Mouse (Mus musculus): ENCODE results near the gene Praf2.

The Praf2 gene

DNA sequence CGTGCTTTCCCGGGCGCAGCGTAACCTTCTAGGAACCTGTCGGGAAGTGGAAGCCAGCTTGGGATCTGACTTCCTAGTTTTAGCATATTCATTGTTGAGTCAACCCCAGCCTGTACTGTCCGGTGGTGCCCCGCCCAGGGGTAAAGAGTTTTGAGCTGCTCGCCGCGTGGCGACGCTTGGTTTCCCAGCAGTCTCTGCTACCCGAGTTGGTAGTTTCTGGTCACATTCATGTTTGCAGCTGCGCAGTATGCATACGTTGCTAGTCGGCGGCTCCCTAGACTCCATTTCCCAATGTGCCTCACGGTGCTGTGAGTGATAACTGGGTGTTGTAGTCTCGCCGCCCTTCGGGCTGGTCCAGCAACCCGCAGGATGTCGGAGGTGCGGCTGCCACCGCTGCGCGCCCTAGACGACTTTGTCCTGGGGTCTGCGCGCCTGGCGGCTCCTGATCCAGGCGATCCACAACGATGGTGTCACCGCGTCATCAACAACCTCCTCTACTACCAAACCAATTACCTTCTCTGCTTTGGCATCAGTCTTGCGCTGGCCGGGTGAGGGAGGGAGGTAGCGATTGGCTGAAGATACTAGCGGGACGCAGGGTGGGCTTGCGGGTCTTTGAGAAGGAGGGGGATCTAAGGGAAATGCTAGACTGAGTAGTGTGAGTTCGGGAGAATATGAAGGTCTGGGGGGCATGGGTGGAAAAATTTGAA is at the start of gene Praf2:
TSS of gene Praf2 (plus strand) at position 225 of the 707 bp plus-strand sequence.
- POLR2A ChIA-PET, result interaction anchor here (0.6 to 9.2 kb wide), 29 partner anchors 9 to 417 kb away, joined by 3 to 61 read pairs (median 4); partner anchors contain the start of genes Otud5 (in 2 of the 4), Wdr45 (in 2 of the 4), Ccdc120 (in 1 of the 4) and Gpkow (in 1 of the 4)
- CTCF ChIA-PET, result interaction anchor here in 2 of 4 experiments (0.6 to 1.4 kb wide), 4 partner anchors 35 to 307 kb away, joined by 3 read pairs; no protein-coding TSS in a partner anchor

DNA sequence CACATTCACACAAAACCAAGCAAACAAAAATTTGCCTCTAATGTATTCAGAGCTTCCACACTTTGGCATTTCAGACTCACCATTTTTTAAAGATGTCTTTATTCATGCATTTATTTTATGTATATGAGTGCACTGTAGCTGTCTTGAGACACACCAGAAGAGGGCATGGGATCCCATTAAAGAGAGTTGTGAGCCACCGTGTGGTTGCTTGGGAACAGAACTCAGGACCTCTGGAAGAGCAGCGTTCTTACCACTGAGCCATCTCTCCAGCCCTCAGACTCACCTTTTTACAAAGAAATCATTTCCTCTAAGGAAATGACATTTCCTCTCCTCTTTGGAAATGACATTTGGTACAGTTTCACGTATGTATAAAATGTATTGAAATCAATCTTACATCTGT is 49.3 kb upstream of the Praf2 start:
- ChIA-PET POLR2A (interaction anchor here in 3 of 4 experiments (0.5 to 1.4 kb wide), 14 partner anchors 8 to 116 kb away, joined by 3 to 7 read pairs (median 3); partner anchors contain the start of genes Gpkow (in 2 of the 3) and Prickle3 (in 1 of the 3)), CTCF (interaction anchor here in 2 of 4 experiments (0.5 to 1.4 kb wide), 11 partner anchors 8 to 258 kb away, joined by 3 to 10 read pairs (median 5); partner anchors contain the start of genes Gpkow (in 1 of the 2), Plp2 (in 1 of the 2) and Wdr45 (in 1 of the 2))

DNA sequence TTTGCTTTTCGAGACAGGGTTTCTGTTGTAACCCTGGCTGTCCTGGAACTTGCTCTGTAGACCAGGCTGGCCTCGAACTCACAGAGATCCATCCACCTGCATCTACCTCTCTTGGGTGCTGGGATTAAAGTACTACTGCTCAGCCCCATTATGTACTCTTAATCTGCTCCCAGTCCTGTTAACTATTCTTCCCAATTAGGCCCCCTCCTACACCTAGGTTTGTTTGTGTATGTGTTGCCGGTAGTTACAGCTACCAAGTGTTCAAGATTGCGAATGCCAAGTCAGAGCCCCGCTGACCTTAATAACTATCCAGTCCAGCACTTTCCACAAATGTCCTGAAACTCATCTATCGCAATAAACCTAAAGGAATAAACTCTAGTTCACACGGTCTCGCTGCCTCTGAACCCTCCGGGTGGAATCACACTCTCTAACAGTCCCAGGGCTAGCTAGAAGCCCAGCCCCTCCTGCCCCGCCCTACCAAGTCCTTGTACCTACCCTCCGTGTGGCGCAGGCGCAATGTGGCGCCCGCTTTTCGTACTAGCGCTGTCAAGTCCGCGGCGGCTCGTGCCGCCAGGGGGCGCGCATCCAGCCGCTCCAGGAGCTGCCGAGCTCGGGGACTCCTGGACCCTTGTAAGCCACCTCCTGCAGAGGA is 48.7 kb upstream of the Praf2 start:
- CTCF ChIA-PET, result interaction anchor here in 3 of 4 experiments (0.5 to 1.4 kb wide), 15 partner anchors 8 to 258 kb away, joined by 3 to 10 read pairs (median 5); partner anchors contain the start of genes Gpkow (in 1 of the 3), Plp2 (in 1 of the 3) and Wdr45 (in 1 of the 3)
- POLR2A ChIA-PET, result interaction anchor here in 3 of 4 experiments (0.5 to 1.4 kb wide), 15 partner anchors 9 to 268 kb away, joined by 3 to 7 read pairs (median 3); partner anchors contain the start of genes Gpkow (in 2 of the 3), Hdac6 (in 1 of the 3) and Prickle3 (in 1 of the 3)

DNA sequence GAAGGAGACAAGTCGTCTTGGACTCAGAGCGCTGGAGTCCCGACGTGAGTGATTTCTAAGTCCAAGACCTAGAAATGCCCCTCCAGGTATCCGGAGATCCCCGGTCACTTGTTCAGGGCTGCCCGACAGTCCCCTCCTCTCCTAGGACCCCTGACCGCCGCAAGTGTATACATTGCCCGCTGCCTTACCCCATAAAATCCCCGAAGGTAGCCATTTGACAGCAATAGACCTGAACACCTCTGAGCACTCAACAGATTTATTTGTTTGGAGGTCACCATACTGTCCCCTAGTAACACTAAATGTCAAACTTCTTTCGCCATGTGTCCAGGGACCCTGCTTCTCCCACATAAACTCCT is 48.2 kb upstream of the Praf2 start:
- ChIA-PET CTCF (interaction anchor here in 3 of 4 experiments (0.6 to 1.4 kb wide), 13 partner anchors 9 to 259 kb away, joined by 3 to 10 read pairs (median 5); partner anchors contain the start of genes Gpkow (in 1 of the 3), Plp2 (in 1 of the 3) and Wdr45 (in 1 of the 3)), POLR2A (interaction anchor here in 3 of 4 experiments (0.9 to 1.4 kb wide), 12 partner anchors 9 to 268 kb away, joined by 3 to 7 read pairs (median 3); partner anchors contain the start of genes Gpkow (in 2 of the 3) and Hdac6 (in 1 of the 3))

GRCm38 (mm10) chrX:7680864-7681263 is 47.4 kb upstream of the Praf2 start, which contains the start of gene Magix:
Magix (minus strand) TSS chrX:7681251.
- POLR2A ChIA-PET, result no interaction called here
- CTCF ChIA-PET, result no interaction called here

GRCm38 (mm10) chrX:7688321-7688720 is 39.9 kb upstream of the Praf2 start:
- POLR2A ChIA-PET, result interaction anchor here in 1 of 4 experiments (1.0 kb wide), 1 partner anchor 8 kb away, joined by 3 read pairs; the partner anchor contains the start of gene Gpkow
- CTCF ChIA-PET, result no interaction called here

- POLR2A ChIA-PET, result interaction anchor here in 1 of 4 experiments (0.7 kb wide), 1 partner anchor 99 kb away, joined by 3 read pairs; no protein-coding TSS in a partner anchor
- CTCF ChIA-PET, result no interaction called here
These were observed 37.8 kb upstream of the Praf2 start for GRCm38 (mm10) chrX:7690486-7690885.

DNA sequence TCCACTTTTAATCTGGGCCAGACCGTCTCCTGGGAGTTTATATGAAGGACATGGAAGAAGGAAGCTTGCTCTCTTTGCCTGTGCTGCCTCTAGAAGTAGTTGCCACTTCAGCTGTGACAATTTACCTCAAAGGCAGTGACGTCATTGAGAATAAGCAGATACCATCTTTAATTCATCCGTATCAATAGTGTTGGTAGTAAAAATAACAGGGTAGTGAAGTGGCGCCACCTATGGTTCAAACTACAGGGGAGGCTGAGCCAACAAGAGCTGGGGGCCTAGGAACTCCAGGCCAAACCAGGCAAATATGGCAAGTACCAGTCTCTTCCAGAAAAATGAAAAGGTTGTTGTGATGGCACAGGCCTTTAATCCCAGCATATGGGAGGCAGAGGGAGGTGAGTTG is 35.4 kb upstream of the Praf2 start:
- CTCF ChIA-PET, result interaction anchor here (0.6 to 1.5 kb wide), 23 partner anchors 13 to 320 kb away, joined by 3 to 10 read pairs (median 3); partner anchors contain the start of genes Gm45208 (in 1 of the 4) and Praf2 (in 1 of the 4)
- POLR2A ChIA-PET, result interaction anchor here in 3 of 4 experiments (0.6 to 1.5 kb wide), 8 partner anchors 10 to 326 kb away, joined by 3 to 6 read pairs (median 4); partner anchors contain the start of genes Otud5 (in 1 of the 3) and Ppp1r3f (in 1 of the 3)

GRCm38 (mm10) chrX:7696520-7696919 is 31.7 kb upstream of the Praf2 start:
- ChIA-PET POLR2A (interaction anchor here (0.6 to 1.9 kb wide), 18 partner anchors 8 to 496 kb away, joined by 3 to 11 read pairs (median 3); partner anchors contain the start of genes Ccdc22 (in 1 of the 4), Foxp3 (in 1 of the 4), Plp2 (in 1 of the 4) and Ppp1r3f (in 1 of the 4)), CTCF (interaction anchor here in 1 of 4 experiments (0.9 to 1.9 kb wide), 3 partner anchors 17 to 51 kb away, joined by 3 to 5 read pairs (median 4); no protein-coding TSS in a partner anchor)

- ChIA-PET POLR2A (interaction anchor here (0.6 to 1.9 kb wide), 20 partner anchors 9 to 495 kb away, joined by 3 to 11 read pairs (median 4); partner anchors contain the start of genes Ccdc22 (in 1 of the 4), Foxp3 (in 1 of the 4), Gm45208 (in 1 of the 4) and Plp2 (in 1 of the 4)), CTCF (interaction anchor here in 1 of 4 experiments (0.9 to 1.9 kb wide), 3 partner anchors 17 to 51 kb away, joined by 3 to 5 read pairs (median 4); no protein-coding TSS in a partner anchor)
These were observed 31.3 kb upstream of the Praf2 start, which contains the start of gene Gpkow for GRCm38 (mm10) chrX:7696954-7697381. Gpkow (plus strand) TSS chrX:7697131.

DNA sequence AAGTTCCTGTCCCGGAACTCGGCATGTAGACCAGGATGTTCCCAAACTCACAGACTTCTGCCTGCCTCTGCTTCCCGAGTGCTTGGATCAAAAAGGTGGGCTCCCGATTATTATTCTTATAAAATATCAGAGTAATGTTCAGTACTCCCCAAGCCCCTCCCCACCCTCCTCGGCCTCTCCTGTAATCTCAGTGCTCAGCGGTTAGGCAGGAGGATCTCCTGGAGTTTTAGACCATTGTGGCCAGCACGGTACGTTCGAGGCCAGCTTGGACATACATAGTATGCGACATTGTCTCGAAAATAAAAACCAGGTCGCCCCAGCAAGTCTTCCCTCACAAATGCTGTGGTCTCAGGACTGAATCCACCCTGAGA is 14.5 kb upstream of the Praf2 start:
- POLR2A ChIA-PET, result interaction anchor here in 2 of 4 experiments (0.6 to 5.1 kb wide), 22 partner anchors 11 to 525 kb away, joined by 3 to 60 read pairs (median 4); partner anchors contain the start of genes Praf2 (in 2 of the 2), Ccdc120 (in 1 of the 2), Foxp3 (in 1 of the 2) and Gpkow (in 1 of the 2)
- CTCF ChIA-PET, result interaction anchor here in 1 of 4 experiments (0.5 to 2.2 kb wide), 4 partner anchors 34 to 450 kb away, joined by 3 to 8 read pairs (median 4); no protein-coding TSS in a partner anchor

DNA sequence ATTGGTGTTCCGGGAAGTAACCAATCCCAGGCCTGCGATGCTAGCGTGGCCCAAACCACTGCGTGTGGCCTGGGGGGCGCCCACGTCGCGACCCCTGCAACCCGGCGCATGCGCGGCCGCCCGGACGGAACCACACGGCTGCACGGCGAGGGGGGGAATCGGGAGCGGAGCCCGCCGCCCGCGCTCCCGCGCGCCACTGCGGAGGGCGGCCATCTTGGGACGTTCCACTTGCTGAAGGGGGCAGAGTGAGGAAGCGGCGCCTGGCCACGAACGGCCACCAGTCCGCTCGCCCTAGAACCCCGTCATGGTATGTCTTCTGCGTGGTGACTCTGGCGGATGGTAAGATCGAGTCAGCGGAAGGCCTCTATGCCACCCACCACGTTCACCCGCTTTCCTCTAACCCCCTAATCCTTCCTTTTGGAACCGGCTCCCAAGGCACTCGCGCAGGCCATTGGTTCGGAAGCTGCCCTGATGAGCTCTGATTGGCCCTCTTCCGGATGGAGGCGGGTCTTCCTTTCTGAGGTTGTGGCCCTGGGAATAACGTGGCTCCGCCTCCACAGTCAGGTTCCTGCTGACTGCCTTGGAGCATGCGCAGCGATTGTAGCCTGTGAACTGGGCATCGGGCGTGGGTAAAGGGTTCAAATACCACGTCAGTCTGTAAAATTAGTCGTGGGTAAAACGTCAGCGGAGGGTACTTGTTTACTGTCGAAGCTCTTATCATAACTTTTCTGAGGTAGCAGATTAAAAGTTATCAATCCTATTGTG is 13.9 kb upstream of the Praf2 start, which contains the start of gene Wdr45:
TSS of gene Wdr45 (plus strand) at position 199 of the 765 bp plus-strand sequence.
- CTCF ChIA-PET, result interaction anchor here in 1 of 4 experiments (0.5 to 2.2 kb wide), 4 partner anchors 35 to 449 kb away, joined by 3 to 8 read pairs (median 4); no protein-coding TSS in a partner anchor
- POLR2A ChIA-PET, result interaction anchor here in 2 of 4 experiments (0.5 to 5.1 kb wide), 29 partner anchors 10 to 525 kb away, joined by 3 to 60 read pairs (median 3); partner anchors contain the start of genes Praf2 (in 2 of the 2), Ccdc120 (in 1 of the 2), Foxp3 (in 1 of the 2) and Gpkow (in 1 of the 2)

DNA sequence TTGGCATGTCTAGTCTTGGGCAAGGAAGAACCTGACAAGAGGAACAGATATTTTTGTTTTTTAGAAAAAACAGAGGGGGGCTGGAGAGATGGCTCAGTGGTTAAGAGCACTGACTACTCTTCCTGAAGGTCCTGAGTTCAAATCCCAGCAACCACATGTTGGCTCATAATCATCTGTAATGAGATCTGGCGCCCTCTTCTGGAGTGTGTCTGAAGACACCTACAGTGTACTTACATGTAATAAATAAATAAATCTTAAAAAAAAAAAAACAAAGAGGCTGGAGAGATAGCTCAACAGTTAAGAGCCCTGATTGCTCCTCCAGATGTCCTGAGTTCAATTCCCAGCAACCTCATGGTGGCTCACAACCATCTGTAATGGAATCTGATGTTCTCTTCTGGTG is 12.2 kb upstream of the Praf2 start:
- CTCF ChIA-PET, result interaction anchor here in 2 of 4 experiments (0.6 to 0.7 kb wide), 2 partner anchors 95 to 290 kb away, joined by 3 to 4 read pairs; no protein-coding TSS in a partner anchor
- POLR2A ChIA-PET, result interaction anchor here in 2 of 4 experiments (1.2 to 5.1 kb wide), 7 partner anchors 10 to 293 kb away, joined by 3 to 60 read pairs (median 12); partner anchors contain the start of gene Praf2 (in 2 of the 2)

DNA sequence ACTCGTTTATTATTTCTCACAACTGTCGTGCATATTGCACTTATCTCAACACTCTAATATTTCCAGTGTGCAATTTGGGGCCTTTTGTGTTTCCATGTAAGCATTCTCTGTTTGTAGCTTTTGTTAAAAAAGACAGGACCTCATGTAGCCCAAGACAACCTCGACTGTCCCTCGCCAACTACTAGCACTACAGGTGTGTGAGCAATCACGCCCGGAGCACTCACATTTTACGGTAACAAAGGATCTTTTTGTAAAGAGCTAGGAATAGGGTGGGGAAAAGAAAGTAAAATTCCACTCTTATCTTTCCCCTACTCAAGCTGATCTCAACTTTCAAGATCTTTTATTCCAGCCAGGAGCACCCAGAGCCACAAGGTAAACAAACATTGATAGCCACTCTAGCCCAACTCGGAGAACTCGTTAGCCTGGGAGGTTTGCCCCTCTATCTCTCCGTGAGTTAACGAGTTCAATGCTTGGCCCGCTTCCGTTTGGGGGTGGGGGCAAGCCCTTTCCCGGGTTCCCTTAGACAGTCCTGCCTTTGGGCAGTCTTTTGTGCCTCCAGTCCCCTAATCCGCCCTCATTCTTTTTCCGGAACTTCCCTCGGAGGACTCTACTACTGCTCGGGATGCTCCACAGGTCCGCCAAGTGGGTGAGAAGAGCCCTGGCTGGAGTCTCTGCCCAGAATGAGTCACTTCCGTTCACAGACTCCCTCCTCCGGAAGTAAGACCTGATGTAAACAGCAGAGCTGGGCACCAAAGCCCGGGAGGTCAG is 6.5 kb upstream of the Praf2 start, which contains the start of gene Gm45208:
TSS of gene Gm45208 (plus strand) at position 732 of the 768 bp plus-strand sequence.
- ChIA-PET CTCF (interaction anchor here in 1 of 4 experiments (1.4 kb wide), 1 partner anchor 29 kb away, joined by 3 read pairs; no protein-coding TSS in a partner anchor), POLR2A (interaction anchor here in 3 of 4 experiments (0.6 to 9.2 kb wide), 28 partner anchors 9 to 422 kb away, joined by 3 to 61 read pairs (median 3); partner anchors contain the start of genes Hdac6 (in 2 of the 3), Tfe3 (in 2 of the 3), Clcn5 (in 1 of the 3) and Gpkow (in 1 of the 3))

GRCm38 (mm10) chrX:7722282-7722611 is 6.0 kb upstream of the Praf2 start:
- POLR2A ChIA-PET, result interaction anchor here in 3 of 4 experiments (0.6 to 9.2 kb wide), 26 partner anchors 9 to 422 kb away, joined by 3 to 61 read pairs (median 3); partner anchors contain the start of genes Hdac6 (in 2 of the 3), Tfe3 (in 2 of the 3), Clcn5 (in 1 of the 3) and Kcnd1 (in 1 of the 3)
- CTCF ChIA-PET, result interaction anchor here in 1 of 4 experiments (1.4 kb wide), 1 partner anchor 29 kb away, joined by 3 read pairs; no protein-coding TSS in a partner anchor
